Mouse (Mus musculus): ENCODE measurements around the gene Ggct.

DNA sequence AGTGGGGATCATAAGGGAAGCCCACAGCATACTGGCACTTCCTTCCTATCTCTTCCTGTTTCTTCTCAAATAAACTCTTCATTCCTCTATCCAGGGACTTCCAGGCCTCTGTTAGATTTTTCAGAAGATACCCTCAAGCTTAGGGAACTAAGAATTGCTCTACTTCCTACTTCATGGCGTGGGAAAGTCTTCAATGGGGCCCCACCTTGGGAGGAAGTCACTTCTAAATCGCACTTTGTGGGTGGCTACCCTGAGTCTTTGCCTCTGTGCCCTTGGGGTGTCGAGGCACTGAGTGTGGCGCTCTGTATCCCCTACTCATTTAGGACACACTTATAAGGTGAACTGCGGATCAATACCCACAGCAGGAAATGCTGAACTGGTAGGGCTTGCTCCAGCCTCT is 44.1 kb downstream of the Ggct start:
- no peak for TF ChIP-seq CTCF (IDR thresholded peaks at IDR 0.05; ENCODE audit: control insufficient read depth, insufficient read depth, insufficient read length)
- no peak for TF ChIP-seq USF1 (IDR thresholded peaks at IDR 0.05; ENCODE audit: low read depth)
